ENCODE assay signal across 18 mouse cellular contexts in genomic region chr6:147747945-147748344, GRCm38 (mm10).
A peak's percentile ranks its signal among the peaks of the same experiment; 100 is the strongest.
DNase-seq lines count a peak whose midpoint lies in the region; TF ChIP-seq lines count a peak whose summit lies in the region.
"Had no signal": no experiment of that assay in that cellular context is flagged by ENCODE, and none has a peak within 500 bp of the region (broad histone marks: within the 10 kb centered on the region; RNA-seq: fewer than 3 reads in every experiment).

No protein-coding gene starts in this region.

- DNase-seq in embryo, embryonic 10.5 days (ENCODE audit: low spot score): peak; percentile 16
- no peak for DNase-seq in embryo, embryonic 9.5 days (ENCODE audit: extremely low spot score)
- no peak for DNase-seq in layer of hippocampus, adult 2 months (ENCODE audit: low spot score in 2 of 2)
- no peak for DNase-seq in layer of hippocampus, postnatal 25 days (ENCODE audit: extremely low spot score in 1 of 2, low spot score in 1 of 2)
- peak; percentile 71 for DNase-seq in 416B (ENCODE audit: low read depth)
- peak; percentile 50 for DNase-seq in brain, adult 2 months (ENCODE audit: low read depth, low spot score)
- DNase-seq in urinary bladder, postnatal 25 days (ENCODE audit: low spot score): no peak
- DNase-seq: adrenal gland, postnatal 36 days; cerebellum, adult 18-20 months; cerebellum, postnatal 25 days; gastrocnemius, postnatal 14 days; heart, adult 18-20 months; heart, postnatal 4 days; kidney, adult 2 months; kidney, postnatal 25 days; right cerebral cortex, postnatal 4 days; thymus, postnatal 14 days had no signal

- peak; percentile 55 for TF ChIP-seq CTCF in layer of hippocampus, adult 2 months (conservative IDR thresholded peaks at IDR 0.05)

- no peak overlapping the region for H3K4me3 ChIP-seq in layer of hippocampus, adult 2 months
- H3K4me3 ChIP-seq: liver, embryonic 15.5 days had no signal

- H3K27ac ChIP-seq in layer of hippocampus, adult 2 months: no peak overlapping the region
- H3K27ac ChIP-seq: liver, embryonic 15.5 days had no signal

Comparison
In these comparisons a context has a peak if more than half of its experiments do, and no peak if none do; other contexts are left out.
1. DNase-seq: peak in embryo, embryonic 10.5 days (single experiment), 416B (single experiment) and brain, adult 2 months (single experiment); none in embryo, embryonic 9.5 days (single experiment), layer of hippocampus, adult 2 months (0 of 2), layer of hippocampus, postnatal 25 days (0 of 2) and urinary bladder, postnatal 25 days (single experiment).